Mouse (Mus musculus) spleen, adult 2 months (tissue): ENCODE measurements at regions not wholly inside any gene's neighbourhood (a gene's known extent, or its start where the extent isn't known, plus 50 kb on each side); places are given as distances from the start of the nearest gene placed in this dataset.
A peak's percentile ranks its signal among the peaks of the same experiment; 100 is the strongest.

Source experiments
- DNase-seq, 2 experiments: peaks; one replicate each; pipeline versions ENCODE4 v3.0.0 to v3.0.0-alpha.2; 2012 to 2021; ENCODE audit warnings: low spot score in 2 of 2, low read depth in 1 of 2
- H3K27ac ChIP-seq: fragments of 200-500 bp; 2 replicates; pipeline ENCODE4 v1.5.1; 2012; ENCODE audit warnings: low read length, inconsistent platforms; ENCODE audit not compliant: insufficient read depth
- H3K27me3 ChIP-seq: fragments of 200-500 bp; 2 replicates; pipeline ENCODE4 v1.6.1; 2012; ENCODE audit warnings: mild to moderate bottlenecking, moderate library complexity, low read length, inconsistent platforms; ENCODE audit not compliant: control insufficient read depth, insufficient read depth
- H3K36me3 ChIP-seq: fragments of 200-500 bp; 2 replicates; pipeline ENCODE4 v1.6.1; 2012; ENCODE audit warnings: mild to moderate bottlenecking, low read length, inconsistent platforms; ENCODE audit not compliant: control insufficient read depth, insufficient read depth
- H3K4me1 ChIP-seq: fragments of 200-500 bp; 2 replicates; pipeline ENCODE4 v1.6.1; 2011; ENCODE audit warnings: inconsistent platforms; ENCODE audit not compliant: control insufficient read depth, insufficient read depth, insufficient read length
- H3K4me3 ChIP-seq: fragments of 200-500 bp; 2 replicates; pipeline ENCODE4 v1.5.1; 2011; ENCODE audit warnings: mild to moderate bottlenecking, inconsistent platforms; ENCODE audit not compliant: insufficient read depth, insufficient read length; ENCODE audit errors: extremely low read depth
- CTCF ChIP-seq: fragments of 200-500 bp; IDR thresholded peaks from 2 replicates; pipeline ENCODE4 v1.5.1; 2011; ENCODE audit warnings: mild to moderate bottlenecking, inconsistent platforms; ENCODE audit not compliant: insufficient read depth, insufficient read length, insufficient replicate concordance; ENCODE audit errors: extremely low read depth
- POLR2A ChIP-seq: fragments of 200-500 bp; IDR thresholded peaks from 2 replicates; pipeline ENCODE4 v1.6.1; 2011; ENCODE audit warnings: low read depth, low read length, inconsistent platforms
- WGBS: fragments of 180-500 bp; shearing (Covaris S2); methylation state at CpG from one replicate; pipeline ENCODE4 v1.1.7; 2018; 5-methylcytosine and 5-hydroxymethylcytosine counted together

DNA sequence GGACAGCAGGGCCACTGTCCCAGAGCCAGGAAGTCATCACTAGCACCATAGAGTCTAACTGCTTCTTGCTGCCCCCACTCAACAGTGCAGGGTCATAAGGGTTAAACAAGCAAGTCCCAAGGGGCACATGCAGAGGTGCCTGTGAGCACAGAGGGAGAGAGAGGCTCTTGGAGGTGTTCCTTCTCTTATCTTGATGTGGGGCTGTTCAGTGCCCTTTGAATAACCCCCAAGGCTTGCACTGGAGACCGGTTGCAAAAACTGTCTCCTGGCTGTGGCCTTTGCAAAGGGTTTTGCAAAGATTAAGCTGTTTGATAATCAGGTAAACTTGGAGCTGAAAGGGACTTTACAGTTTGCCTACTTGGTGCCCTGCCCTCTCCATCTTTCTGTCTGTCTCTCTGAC is 217.1 kb upstream of the Hes1 start:
- H3K27ac ChIP-seq = peak overlapping the region; percentile 78
- WGBS = 0% methylated on average over 1 of the region's 1 CpGs

DNA sequence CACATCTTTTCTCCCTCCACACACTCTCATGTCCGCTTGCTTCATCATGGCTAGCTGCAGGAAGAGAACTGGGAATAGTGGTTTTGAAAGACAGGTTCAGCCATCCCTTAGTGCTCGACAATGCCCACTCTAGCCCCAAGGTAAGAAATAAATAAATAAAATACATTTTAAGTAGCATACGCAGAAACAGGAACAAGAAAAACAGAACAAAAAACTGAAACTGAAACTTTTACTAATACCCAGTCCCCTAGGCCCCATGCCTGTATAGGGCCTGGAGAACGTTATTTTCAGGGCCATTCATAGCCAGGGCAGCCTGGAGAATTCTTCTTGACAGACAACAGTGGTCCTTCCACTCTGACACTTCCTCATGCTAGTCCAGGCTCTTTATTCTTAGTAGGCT is 216.4 kb upstream of the Hes1 start:
- WGBS = 18% methylated on average over 4 of the region's 4 CpGs
- Histone ChIP-seq H3K27me3 (no peaks in the 10 kb centered on the region), H3K4me1 (peaks cover 10% of the 10 kb centered on the region), H3K4me3 (no peak overlapping the region), H3K27ac (peak overlapping the region; percentile 78), H3K36me3 (no peaks in the 10 kb centered on the region)
- peak; percentile 32 to 35 for DNase-seq
- TF ChIP-seq CTCF = no peak
- TF ChIP-seq POLR2A = no peak

More for the DNA sequence above, 217.1 kb upstream of the Hes1 start:
- no peak overlapping the region for H3K4me3 ChIP-seq
- peak in 1 of 2 experiments; percentile 18 for DNase-seq
- TF ChIP-seq POLR2A (no peak), CTCF (no peak)
- H3K4me1 ChIP-seq = peaks cover 10% of the 10 kb centered on the region
- no peaks in the 10 kb centered on the region for H3K27me3 ChIP-seq
- no peaks in the 10 kb centered on the region for H3K36me3 ChIP-seq

DNA sequence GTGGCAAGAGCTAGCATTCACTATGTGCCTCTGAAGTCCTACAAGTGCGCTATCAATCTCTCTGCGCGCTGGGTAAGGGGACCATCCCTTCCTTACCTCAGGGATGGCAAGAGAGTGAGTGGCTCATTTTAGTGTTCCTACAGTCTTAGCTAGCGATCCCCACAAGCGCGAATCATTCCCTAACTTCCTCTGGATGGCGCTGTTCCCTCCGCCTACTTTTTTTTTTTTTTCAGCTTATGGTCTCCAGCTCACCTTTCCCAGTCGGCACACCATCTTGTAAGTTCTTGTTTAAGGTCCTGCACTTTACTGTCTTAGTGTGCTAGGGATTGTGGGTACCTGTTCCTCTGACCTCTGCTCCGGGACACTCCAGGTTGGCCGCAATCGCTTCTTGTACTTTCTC is 215.7 kb upstream of the Hes1 start:
- 96% methylated on average over 12 of the region's 12 CpGs for WGBS
- H3K4me3 ChIP-seq = no peak overlapping the region
- peaks cover 10% of the 10 kb centered on the region for H3K4me1 ChIP-seq
- DNase-seq = no peak
- peak overlapping the region; percentile 41 for H3K27ac ChIP-seq
- no peaks in the 10 kb centered on the region for H3K27me3 ChIP-seq
- TF ChIP-seq CTCF (no peak), POLR2A (no peak)
- no peaks in the 10 kb centered on the region for H3K36me3 ChIP-seq

DNA sequence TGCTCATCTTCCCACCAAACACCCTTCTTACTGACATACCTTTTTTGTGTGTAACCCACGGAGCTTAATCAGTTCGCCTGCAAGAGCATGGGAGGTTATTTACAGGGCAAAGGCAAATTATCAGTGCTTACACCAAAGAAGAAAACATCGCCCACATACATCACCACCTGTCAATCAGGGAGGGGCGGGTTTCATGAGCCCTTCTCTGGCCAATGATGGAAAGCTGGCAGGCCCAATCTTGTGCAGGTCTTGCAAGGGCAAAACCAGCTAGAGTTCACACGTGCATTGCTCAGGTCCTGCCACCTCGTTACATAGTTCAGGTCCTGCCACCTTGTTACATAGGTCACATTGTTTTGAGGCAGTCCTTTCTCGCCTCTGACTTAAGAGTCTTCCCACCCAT is 214.7 kb upstream of the Hes1 start:
- no peak overlapping the region for H3K27ac ChIP-seq
- 78% methylated on average over 7 of the region's 7 CpGs for WGBS
- no peaks in the 10 kb centered on the region for H3K36me3 ChIP-seq
- H3K4me1 ChIP-seq = peaks cover 10% of the 10 kb centered on the region
- TF ChIP-seq CTCF (no peak), POLR2A (no peak)
- H3K4me3 ChIP-seq = no peak overlapping the region
- DNase-seq = no peak
- H3K27me3 ChIP-seq = no peaks in the 10 kb centered on the region

DNA sequence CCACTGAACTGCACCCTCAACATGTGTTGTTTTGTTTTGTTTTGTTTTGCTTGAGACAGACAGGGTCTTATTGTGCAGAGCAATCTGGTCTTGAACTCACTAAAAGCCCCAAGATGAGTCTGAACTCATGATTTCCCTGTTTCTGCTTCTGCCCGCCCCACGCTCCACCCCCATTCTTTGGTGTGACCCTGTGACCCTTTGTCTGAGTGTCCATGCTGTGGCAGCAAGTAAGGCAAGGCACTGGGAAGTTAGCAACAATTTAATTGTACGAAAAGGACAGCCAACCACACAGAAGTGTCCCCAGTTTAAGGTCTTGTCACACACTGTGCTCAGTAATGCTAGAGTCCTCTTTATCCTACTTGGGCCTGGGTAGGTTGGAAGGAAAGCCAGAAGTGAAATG is 213.6 kb upstream of the Hes1 start:
- Histone ChIP-seq H3K4me1 (peaks cover 10% of the 10 kb centered on the region), H3K27me3 (no peaks in the 10 kb centered on the region), H3K4me3 (no peak overlapping the region), H3K27ac (no peak overlapping the region), H3K36me3 (no peaks in the 10 kb centered on the region)
- 86% methylated on average over 3 of the region's 3 CpGs for WGBS
- TF ChIP-seq POLR2A = no peak
- TF ChIP-seq CTCF = no peak
- no peak for DNase-seq

DNA sequence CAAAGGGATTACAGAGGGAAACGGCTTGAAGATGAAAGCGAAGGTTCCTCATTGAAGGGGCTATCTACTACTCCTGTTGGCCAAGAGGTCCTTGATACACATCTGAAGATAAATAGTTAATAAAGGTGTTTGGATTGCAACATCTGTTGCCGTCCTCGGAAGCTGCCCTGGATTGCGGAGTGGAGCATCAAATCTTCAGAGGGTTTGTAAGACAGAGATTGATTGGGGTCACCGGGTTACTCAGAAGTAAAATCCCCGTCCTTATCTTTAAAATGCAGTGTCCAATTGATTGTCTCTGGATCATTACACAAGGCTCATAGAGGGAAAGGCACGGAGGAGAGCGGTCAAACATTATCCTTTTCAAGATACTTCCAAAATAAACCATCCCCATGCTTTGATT is 212.4 kb upstream of the Hes1 start:
- H3K4me3 ChIP-seq = no peak overlapping the region
- no peak for DNase-seq
- H3K27ac ChIP-seq = no peak overlapping the region
- TF ChIP-seq CTCF = no peak
- TF ChIP-seq POLR2A = no peak
- WGBS = 90% methylated on average over 9 of the region's 9 CpGs
- no peaks in the 10 kb centered on the region for H3K36me3 ChIP-seq
- peaks cover 10% of the 10 kb centered on the region for H3K4me1 ChIP-seq
- H3K27me3 ChIP-seq = no peaks in the 10 kb centered on the region

DNA sequence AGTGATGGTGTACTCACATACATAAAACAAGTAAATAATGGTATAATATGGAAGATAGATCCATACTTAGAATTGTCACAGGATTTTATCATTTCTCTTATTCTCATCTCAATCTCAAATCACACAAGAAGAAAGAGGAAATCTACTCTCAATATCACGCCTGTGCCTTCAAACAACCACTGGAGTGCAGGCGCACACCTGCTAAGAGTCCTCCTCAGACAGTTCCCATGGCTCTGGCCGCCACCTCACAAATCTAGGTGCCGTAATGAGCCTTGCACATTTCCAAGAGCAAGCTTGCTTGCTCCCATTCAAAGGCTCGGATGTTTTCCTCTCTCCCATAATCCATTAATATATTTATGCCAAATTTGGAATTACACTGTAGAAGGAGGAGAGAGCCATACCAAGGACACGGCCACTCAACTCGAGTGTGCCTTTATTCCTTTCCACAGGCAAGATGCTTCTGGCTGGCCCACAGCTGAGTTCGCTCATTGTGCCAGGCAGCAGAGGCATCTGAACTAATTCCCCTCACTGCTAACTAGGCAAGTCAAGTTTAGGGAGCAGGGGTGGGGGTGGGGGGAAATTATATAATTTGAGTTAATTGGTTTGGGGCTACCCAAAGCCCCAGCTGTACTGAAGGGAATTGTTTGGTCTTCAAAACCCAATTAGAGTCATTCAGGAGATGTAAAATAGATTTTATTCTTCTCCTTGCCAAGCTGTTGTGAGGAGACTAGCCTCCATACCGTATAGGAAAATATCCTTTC is 209.2 kb upstream of the Hes1 start:
- Histone ChIP-seq H3K4me3 (no peak overlapping the region), H3K36me3 (no peaks in the 10 kb centered on the region), H3K27me3 (no peaks in the 10 kb centered on the region), H3K27ac (no peak overlapping the region), H3K4me1 (no peaks in the 10 kb centered on the region)
- 87% methylated on average over 9 of the region's 9 CpGs for WGBS
- no peak for TF ChIP-seq CTCF
- no peak for TF ChIP-seq POLR2A
- no peak for DNase-seq
